Mouse (Mus musculus): Measurements from ENCODE around the gene Trpd52l3. TPM values are rescaled to one million over a fixed set of nuclear protein-coding genes. Genes with fewer than 3 reads are reported as not detected.
A peak's percentile ranks its signal among the peaks of the same experiment; 100 is the strongest.

The Trpd52l3 gene
- total RNA-seq, 2 experiments from 2014 or later, result not detected

DNA sequence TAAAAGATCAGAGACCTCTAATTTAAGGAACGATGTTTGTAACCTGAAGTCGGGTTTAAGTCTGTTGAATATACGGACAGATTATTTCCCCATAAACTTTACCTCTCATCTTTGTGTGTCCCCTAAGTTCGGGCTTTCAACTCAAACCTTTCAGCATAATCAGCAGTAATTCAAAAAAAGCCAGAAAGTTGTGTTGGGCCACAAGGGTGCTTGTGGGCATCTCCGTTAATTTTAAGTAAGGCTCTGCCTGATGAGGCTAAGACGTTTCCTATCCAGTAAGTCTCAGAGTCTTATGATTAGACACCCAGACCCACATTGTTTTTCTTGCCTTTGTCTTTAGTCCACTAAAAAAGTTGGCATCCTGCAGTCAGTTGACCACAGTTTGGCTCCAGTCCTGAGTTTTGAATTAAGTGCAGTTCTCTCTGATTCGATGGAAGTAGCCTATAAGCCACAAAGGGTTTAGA is 27.9 kb downstream of the Trpd52l3 start:
- DNase-seq (ENCODE audit: extremely low spot score in 1 of 2, low spot score in 2 of 2), result no peak
- TF ChIP-seq CTCF (IDR thresholded peaks at IDR 0.05), result no peak
- intact Hi-C loops (cut with DNase I), result loop anchor here (2.0 to 5.0 kb wide), 4 partner anchors 53 to 224 kb away; partner anchors contain the start of gene 9930021J03Rik
- peak overlapping the region; percentile 91; the same call in 1 of the 2 replicates for H3K27ac ChIP-seq
- H3K4me3 ChIP-seq, result peak overlapping the region; percentile 93

DNA sequence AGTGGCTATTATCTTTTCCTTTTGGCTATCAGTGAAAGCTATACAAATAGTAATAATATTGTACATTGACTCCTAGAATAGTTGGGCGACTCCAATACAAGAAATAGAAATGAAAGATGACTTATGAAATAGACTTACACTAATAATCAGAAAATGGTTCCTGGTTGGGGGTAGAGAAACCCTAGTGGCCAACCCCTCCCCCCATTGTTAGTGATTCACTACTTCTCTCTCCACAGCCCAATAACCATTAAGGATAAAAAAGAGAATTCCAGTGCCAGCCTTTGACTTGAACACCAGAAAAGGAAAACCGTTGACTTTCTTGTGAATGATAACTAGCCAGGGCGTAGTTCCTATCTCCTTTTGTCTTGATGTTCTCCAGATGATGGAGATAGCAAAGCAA is 28.6 kb downstream of the Trpd52l3 start:
- DNase-seq (ENCODE audit: extremely low spot score in 1 of 2, low spot score in 2 of 2), result no peak
- H3K4me3 ChIP-seq, result peak overlapping the region; percentile 93; the same call in 1 of the 2 replicates
- intact Hi-C loops (cut with DNase I), result loop anchor here (5.0 kb wide), 3 partner anchors 75 to 225 kb away; partner anchors contain the start of gene 9930021J03Rik
- TF ChIP-seq CTCF (IDR thresholded peaks at IDR 0.05), result no peak
- no peak overlapping the region for H3K27ac ChIP-seq

DNA sequence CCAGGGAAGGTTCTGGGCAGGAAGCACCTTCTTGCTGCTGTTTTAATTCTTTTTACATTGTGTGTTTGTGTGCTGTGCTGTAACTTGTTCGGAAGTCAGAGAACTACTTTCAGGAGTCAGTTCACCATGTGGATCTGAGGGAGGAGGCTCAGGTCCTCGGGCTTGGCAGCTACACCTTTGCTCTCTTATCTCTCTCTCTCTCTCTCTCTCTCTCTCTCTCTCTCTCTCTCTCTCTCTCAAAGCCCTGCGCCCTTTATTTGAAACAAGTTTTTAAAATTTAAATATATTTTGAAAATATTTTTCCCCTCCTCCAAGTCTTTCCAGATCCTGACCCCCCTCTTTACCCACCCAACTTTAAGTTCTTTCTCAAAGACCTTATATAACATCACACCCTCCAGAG is 31.8 kb downstream of the Trpd52l3 start:
- no peak for TF ChIP-seq CTCF (IDR thresholded peaks at IDR 0.05)
- H3K4me3 ChIP-seq, result no peak overlapping the region
- DNase-seq (ENCODE audit: extremely low spot score in 1 of 2, low spot score in 2 of 2), result no peak
- intact Hi-C loops (cut with DNase I), result no loop called here
- no peak overlapping the region for H3K27ac ChIP-seq

DNA sequence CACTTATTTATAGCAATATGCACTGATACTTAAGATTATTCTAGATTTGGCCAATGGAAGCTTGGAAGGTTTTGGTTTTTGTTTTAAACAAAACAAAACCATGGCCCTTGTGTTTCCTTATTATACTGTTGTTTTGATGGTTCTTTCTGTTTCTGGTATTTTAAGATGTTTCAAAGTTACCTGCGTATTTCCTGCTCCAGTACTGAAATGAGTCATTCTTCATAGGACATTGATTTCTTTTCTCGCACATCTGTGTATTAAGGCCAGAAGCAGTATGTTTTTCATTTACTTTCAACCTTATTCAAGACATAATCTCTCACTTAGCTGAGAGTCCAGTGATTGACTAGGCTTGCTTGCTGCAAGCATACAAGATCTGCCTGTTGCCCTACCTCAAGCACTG is 40.1 kb downstream of the Trpd52l3 start:
- intact Hi-C loops (cut with DNase I), result no loop called here
- TF ChIP-seq CTCF (IDR thresholded peaks at IDR 0.05), result no peak
- no peak for DNase-seq (ENCODE audit: extremely low spot score in 1 of 2, low spot score in 2 of 2)
- Histone ChIP-seq H3K27ac (no peak overlapping the region), H3K4me3 (no peak overlapping the region)

DNA sequence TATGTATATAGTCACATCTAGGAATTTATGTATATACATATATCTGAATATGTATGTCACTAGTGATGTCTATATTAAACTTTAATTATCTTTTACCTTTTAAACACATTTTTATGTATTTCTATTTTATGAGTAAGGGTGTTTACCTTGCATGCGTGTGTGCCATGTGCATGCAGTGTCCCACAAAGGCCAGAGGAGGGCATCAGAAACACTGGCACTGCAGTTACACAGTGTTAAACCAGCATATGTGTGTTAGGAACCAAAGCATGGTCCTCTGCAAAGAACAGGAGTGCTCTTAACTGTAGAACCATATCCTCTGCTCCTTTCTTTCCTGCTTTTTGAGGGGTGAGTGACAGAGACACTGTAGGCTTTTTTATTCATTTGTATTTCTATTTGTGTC is 41.0 kb downstream of the Trpd52l3 start:
- DNase-seq (ENCODE audit: extremely low spot score in 1 of 2, low spot score in 2 of 2), result no peak
- Histone ChIP-seq H3K4me3 (no peak overlapping the region), H3K27ac (no peak overlapping the region)
- TF ChIP-seq CTCF (IDR thresholded peaks at IDR 0.05), result peak; percentile 7
- intact Hi-C loops (cut with DNase I), result no loop called here

DNA sequence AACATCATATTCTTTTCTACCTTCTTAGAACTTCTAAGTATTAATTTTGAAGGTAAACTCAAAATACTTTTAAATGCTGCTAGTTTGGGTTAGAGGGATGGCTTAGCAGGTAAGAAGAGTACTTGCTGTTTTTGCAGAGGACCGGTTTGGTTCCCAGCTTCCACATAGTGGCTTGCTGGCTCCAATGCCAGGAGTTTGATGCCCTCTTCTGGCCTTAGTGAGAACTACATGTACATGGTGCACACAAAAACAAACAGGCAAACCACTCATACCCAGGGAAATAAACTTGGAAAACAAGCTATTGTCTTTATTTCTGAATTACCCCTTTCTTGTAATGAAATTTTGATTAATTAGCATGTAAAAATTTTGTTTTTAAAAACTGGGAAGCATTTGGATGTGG is 42.3 kb downstream of the Trpd52l3 start:
- no peak for DNase-seq (ENCODE audit: extremely low spot score in 1 of 2, low spot score in 2 of 2)
- TF ChIP-seq CTCF (IDR thresholded peaks at IDR 0.05), result peak; percentile 50
- no peak overlapping the region for H3K27ac ChIP-seq
- intact Hi-C loops (cut with DNase I), result no loop called here
- H3K4me3 ChIP-seq, result no peak overlapping the region

DNA sequence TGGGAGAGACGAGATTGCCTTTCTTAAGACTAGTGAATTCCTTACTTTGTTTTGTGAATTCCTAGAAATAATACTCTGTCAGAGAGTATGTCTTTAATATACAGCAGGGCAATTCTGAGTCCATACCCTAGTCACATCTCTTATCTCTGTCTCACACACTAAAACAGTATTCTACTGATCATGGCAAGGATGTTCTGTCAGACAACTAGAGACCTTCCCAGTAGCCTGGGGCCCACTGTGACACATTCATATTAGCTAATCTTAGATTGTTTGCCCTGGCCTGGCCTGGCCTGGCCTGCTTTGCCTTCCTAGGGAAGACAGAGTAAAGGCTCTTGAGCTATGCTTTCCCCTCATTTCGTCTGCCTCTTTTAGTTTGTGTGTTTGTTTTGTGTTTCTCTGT is 47.0 kb downstream of the Trpd52l3 start:
- DNase-seq (ENCODE audit: extremely low spot score in 1 of 2, low spot score in 2 of 2), result no peak
- no peak for TF ChIP-seq CTCF (IDR thresholded peaks at IDR 0.05)
- intact Hi-C loops (cut with DNase I), result no loop called here
- no peak overlapping the region for H3K27ac ChIP-seq
- H3K4me3 ChIP-seq, result no peak overlapping the region

DNA sequence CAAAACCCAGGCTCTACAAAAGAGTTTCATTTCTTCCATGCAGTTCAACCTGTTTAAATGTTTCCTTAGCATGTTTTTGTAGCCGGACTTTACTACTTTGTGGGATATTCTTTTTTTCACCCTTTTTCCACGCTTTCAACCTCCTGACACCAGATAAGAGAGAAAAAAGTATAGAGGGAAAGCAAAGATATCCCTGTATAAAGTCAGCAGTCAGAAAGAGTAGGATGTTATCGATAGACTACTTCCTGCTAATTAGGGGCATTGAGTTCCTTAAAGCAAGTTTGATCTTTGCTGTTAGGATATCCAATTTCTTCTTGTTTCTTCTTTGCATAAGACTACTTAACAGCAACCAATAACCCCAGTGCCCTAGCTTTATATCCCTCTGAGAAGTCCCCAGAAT is 47.9 kb downstream of the Trpd52l3 start:
- no peak overlapping the region for H3K27ac ChIP-seq
- no peak for TF ChIP-seq CTCF (IDR thresholded peaks at IDR 0.05)
- H3K4me3 ChIP-seq, result no peak overlapping the region
- no peak for DNase-seq (ENCODE audit: extremely low spot score in 1 of 2, low spot score in 2 of 2)
- intact Hi-C loops (cut with DNase I), result no loop called here

DNA sequence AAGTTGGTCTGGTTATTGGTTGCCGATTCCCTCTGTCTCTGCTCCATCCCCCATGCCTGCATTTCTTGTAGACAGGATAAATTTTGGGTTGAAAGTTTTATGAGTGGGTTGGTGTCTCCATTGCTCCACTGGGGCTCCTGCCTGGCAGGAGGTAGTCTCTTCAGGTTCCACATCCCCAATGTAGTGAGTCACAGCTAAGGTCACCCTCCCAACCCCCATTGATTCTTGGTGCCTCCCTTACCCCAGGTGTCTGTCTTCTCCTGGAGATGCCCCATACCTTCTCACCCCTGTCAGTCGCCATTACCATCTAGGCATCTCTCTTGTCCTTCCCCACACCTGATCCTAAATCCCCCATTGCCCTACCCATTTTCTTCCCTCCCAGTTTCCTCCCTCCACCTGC is 50.6 kb downstream of the Trpd52l3 start:
- Histone ChIP-seq H3K27ac (no peak overlapping the region), H3K4me3 (no peak overlapping the region)
- no peak for TF ChIP-seq CTCF (IDR thresholded peaks at IDR 0.05)
- intact Hi-C loops (cut with DNase I), result no loop called here
- DNase-seq (ENCODE audit: extremely low spot score in 1 of 2, low spot score in 2 of 2), result no peak

Other genes with a start within 250 kb of the Trpd52l3 start
- 10 to 100 TPM; 38.3 to 41.1 TPM for gene 9930021J03Rik, start 197.8 kb upstream of the Trpd52l3 start, total RNA-seq (2021)
- gene Ranbp6, start 190.8 kb upstream of the Trpd52l3 start, total RNA-seq (2021), result 10 to 100 TPM; 32.1 to 36.4 TPM
- 10 to 100 TPM; 29.9 to 37.1 TPM for gene Il33, start 78.7 kb upstream of the Trpd52l3 start, total RNA-seq (2021)
- gene Uhrf2, start 26.7 kb downstream of the Trpd52l3 start, total RNA-seq (2021), result 10 to 100 TPM; 50.1 to 58.7 TPM
- gene Gldc, start 171.6 kb downstream of the Trpd52l3 start, total RNA-seq (2021), result 10 to 100 TPM; 22.4 to 23.5 TPM
- gene Mbl2, start 229.2 kb downstream of the Trpd52l3 start, total RNA-seq (2021), result not detected